Mouse (Mus musculus): ENCODE measurements at regions not wholly inside any gene's neighbourhood (a gene's known extent, or its start where the extent isn't known, plus 50 kb on each side); places are given as distances from the start of the nearest gene placed in this dataset.

DNA sequence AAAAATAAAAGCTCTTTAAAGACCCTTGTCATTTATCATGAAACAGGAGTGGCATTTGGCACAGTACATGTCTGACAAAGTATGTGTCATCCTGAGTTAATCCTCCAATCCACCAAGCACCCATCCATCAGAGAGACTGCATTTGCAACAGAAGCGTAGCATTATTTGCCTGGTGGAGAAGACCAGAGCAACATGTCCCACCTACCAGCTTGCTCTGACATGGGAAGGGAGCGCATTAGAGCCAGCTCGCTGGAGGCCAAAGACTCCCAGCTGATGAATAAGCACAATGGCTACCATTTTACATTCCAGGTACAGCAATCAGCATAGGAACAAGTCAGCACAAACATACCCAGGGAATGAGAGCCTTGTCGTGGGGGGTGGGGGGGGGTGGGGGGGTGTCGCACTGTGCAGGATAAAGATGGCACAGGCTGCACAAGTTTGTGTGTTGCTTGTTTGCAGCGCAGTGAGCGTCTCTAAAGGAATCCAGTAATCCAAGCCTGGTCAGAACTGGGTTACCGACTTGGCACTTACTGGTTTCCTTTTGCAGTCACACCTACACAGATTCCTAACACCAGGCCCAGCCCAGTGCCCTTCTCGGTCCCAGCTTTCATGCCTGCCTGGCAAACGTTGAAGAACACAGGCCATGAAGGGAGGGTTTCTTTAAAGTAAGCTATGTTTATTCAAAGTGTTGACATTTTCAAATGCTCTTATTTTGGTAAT lies 507.8 kb upstream of the Atp11b start:
- 68% methylated on average over 10 of the region's 10 CpGs for WGBS
- Histone ChIP-seq H3K27me3 (ENCODE audit: insufficient read depth, low read length) (no peaks in the 10 kb centered on the region), H3K36me3 (ENCODE audit: insufficient read depth, low read length) (no peaks in the 10 kb centered on the region), H3K27ac (ENCODE audit: low read depth, low read length) (no peak overlapping the region), H3K4me1 (ENCODE audit: insufficient read depth, low read length) (no peaks in the 10 kb centered on the region), H3K9ac (replicated peaks; ENCODE audit: low read length, poor library complexity, severe bottlenecking) (no peak overlapping the region), H3K9me3 (ENCODE audit: low read length) (no peaks in the 10 kb centered on the region), H3K4me3 (ENCODE audit: low read depth, low read length) (no peak overlapping the region), H3K4me2 (ENCODE audit: low read depth, low read length, poor library complexity, severe bottlenecking) (no peak overlapping the region)
- no peak for DNase-seq (ENCODE audit: low spot score)
- TF ChIP-seq CTCF (IDR thresholded peaks at IDR 0.05): no peak
- ATAC-seq (ENCODE audit: low FRiP score): no peak

GRCm38 (mm10) chr3:35249160-35249559 lies 504.7 kb upstream of the Atp11b start:
- Histone ChIP-seq H3K4me3 (ENCODE audit: low read depth, low read length) (no peak overlapping the region), H3K27ac (ENCODE audit: low read depth, low read length) (no peak overlapping the region), H3K4me2 (ENCODE audit: low read depth, low read length, poor library complexity, severe bottlenecking) (no peak overlapping the region), H3K4me1 (ENCODE audit: insufficient read depth, low read length) (no peaks in the 10 kb centered on the region), H3K27me3 (ENCODE audit: insufficient read depth, low read length) (no peaks in the 10 kb centered on the region), H3K9me3 (ENCODE audit: low read length) (no peaks in the 10 kb centered on the region), H3K36me3 (ENCODE audit: insufficient read depth, low read length) (no peaks in the 10 kb centered on the region), H3K9ac (replicated peaks; ENCODE audit: low read length, poor library complexity, severe bottlenecking) (no peak overlapping the region)
- DNase-seq (ENCODE audit: low spot score): no peak
- ATAC-seq (ENCODE audit: low FRiP score): no peak
- WGBS: 82% methylated on average over 10 of the region's 10 CpGs
- TF ChIP-seq CTCF (IDR thresholded peaks at IDR 0.05): no peak

DNA sequence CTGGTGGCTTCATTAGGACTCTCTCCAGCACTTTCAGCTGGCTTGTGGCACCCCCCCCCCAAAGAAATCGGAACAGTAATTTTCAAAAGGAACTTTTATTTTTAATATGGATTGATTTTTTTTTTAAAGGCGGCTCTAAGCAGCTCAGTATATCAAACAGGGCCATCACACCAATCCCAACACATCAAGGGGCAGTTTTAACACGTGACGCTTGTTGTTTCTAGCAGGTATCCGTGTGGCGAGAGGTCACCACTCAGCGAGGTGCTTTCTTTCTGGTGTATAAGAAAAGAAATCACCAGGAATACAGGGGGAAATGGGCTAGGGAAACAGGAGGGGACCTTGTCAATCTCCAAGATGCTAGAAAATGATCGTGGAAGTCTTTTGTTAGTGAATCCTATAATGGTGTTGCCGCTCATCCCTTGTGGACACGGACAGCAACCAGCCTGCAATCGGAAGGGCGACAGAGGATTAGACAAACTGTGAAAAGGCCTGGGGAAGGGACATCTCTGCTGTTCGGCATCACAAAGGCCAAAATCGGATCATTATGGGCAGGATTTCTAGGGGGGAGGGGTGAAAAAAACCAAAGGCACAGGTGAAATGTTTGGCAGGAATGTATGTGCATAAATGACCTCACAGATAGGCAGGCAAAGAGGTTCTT lies 503.7 kb upstream of the Atp11b start:
- Histone ChIP-seq H3K36me3 (ENCODE audit: insufficient read depth, low read length) (no peaks in the 10 kb centered on the region), H3K27me3 (ENCODE audit: insufficient read depth, low read length) (no peaks in the 10 kb centered on the region), H3K4me1 (ENCODE audit: insufficient read depth, low read length) (no peaks in the 10 kb centered on the region), H3K4me3 (ENCODE audit: low read depth, low read length) (no peak overlapping the region), H3K27ac (ENCODE audit: low read depth, low read length) (no peak overlapping the region), H3K9me3 (ENCODE audit: low read length) (no peaks in the 10 kb centered on the region), H3K9ac (replicated peaks; ENCODE audit: low read length, poor library complexity, severe bottlenecking) (no peak overlapping the region), H3K4me2 (ENCODE audit: low read depth, low read length, poor library complexity, severe bottlenecking) (no peak overlapping the region)
- DNase-seq (ENCODE audit: low spot score) (no peak), ATAC-seq (ENCODE audit: low FRiP score) (no peak)
- WGBS: 33% methylated on average over 14 of the region's 14 CpGs
- TF ChIP-seq CTCF (IDR thresholded peaks at IDR 0.05): no peak

GRCm38 (mm10) chr3:35253861-35254260 lies 500.0 kb upstream of the Atp11b start:
- TF ChIP-seq CTCF (IDR thresholded peaks at IDR 0.05): no peak
- no peaks in the 10 kb centered on the region for H3K4me1 ChIP-seq (ENCODE audit: insufficient read depth, low read length)
- H3K36me3 ChIP-seq (ENCODE audit: insufficient read depth, low read length): no peaks in the 10 kb centered on the region
- no peaks in the 10 kb centered on the region for H3K9me3 ChIP-seq (ENCODE audit: low read length)
- no peak overlapping the region for H3K4me3 ChIP-seq (ENCODE audit: low read depth, low read length)
- H3K27ac ChIP-seq (ENCODE audit: low read depth, low read length): no peak overlapping the region
- H3K27me3 ChIP-seq (ENCODE audit: insufficient read depth, low read length): no peaks in the 10 kb centered on the region
- H3K9ac ChIP-seq (replicated peaks; ENCODE audit: low read length, poor library complexity, severe bottlenecking): no peak overlapping the region
- no peak for DNase-seq (ENCODE audit: low spot score)
- ATAC-seq (ENCODE audit: low FRiP score): no peak
- H3K4me2 ChIP-seq (ENCODE audit: low read depth, low read length, poor library complexity, severe bottlenecking): no peak overlapping the region
- WGBS: 75% methylated on average over 5 of the region's 5 CpGs

GRCm38 (mm10) chr3:35260936-35261335 lies 493.0 kb upstream of the Atp11b start:
- no peak overlapping the region for H3K4me3 ChIP-seq (ENCODE audit: low read depth, low read length)
- H3K9ac ChIP-seq (replicated peaks; ENCODE audit: low read length, poor library complexity, severe bottlenecking): no peak overlapping the region
- ATAC-seq (ENCODE audit: low FRiP score) (no peak), DNase-seq (ENCODE audit: low spot score) (no peak)
- no peaks in the 10 kb centered on the region for H3K36me3 ChIP-seq (ENCODE audit: insufficient read depth, low read length)
- no peaks in the 10 kb centered on the region for H3K4me1 ChIP-seq (ENCODE audit: insufficient read depth, low read length)
- no peak for TF ChIP-seq CTCF (IDR thresholded peaks at IDR 0.05)
- WGBS: 91% methylated on average over 6 of the region's 6 CpGs
- H3K4me2 ChIP-seq (ENCODE audit: low read depth, low read length, poor library complexity, severe bottlenecking): no peak overlapping the region
- H3K9me3 ChIP-seq (ENCODE audit: low read length): no peaks in the 10 kb centered on the region
- no peak overlapping the region for H3K27ac ChIP-seq (ENCODE audit: low read depth, low read length)
- H3K27me3 ChIP-seq (ENCODE audit: insufficient read depth, low read length): no peaks in the 10 kb centered on the region

DNA sequence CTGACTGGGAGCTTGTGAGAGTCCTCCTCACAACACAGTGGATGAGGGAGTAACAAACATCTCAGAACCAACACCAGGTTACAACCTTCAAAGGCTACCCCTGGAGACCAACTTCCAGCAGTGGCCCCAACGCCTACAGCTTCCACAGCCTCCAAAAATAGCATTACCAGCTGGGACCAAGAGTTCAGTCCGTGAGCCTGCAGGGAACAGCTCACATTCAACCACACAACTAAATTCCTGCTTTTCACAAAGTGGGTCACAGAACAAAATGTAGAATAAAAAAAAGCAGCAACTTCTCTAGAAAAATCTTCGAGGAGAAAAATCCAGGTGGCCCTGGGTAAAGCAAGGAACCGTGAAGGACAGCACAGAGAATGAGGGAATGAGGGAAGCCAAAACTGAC lies 485.0 kb upstream of the Atp11b start:
- ATAC-seq (ENCODE audit: low FRiP score): no peak
- no peak overlapping the region for H3K27ac ChIP-seq (ENCODE audit: low read depth, low read length)

More for the DNA sequence above, 485.0 kb upstream of the Atp11b start:
- no peak overlapping the region for H3K9ac ChIP-seq (replicated peaks; ENCODE audit: low read length, poor library complexity, severe bottlenecking)
- H3K4me3 ChIP-seq (ENCODE audit: low read depth, low read length): no peak overlapping the region
- 52% methylated on average over 4 of the region's 4 CpGs for WGBS
- H3K36me3 ChIP-seq (ENCODE audit: insufficient read depth, low read length): no peaks in the 10 kb centered on the region
- H3K27me3 ChIP-seq (ENCODE audit: insufficient read depth, low read length): no peaks in the 10 kb centered on the region
- H3K4me2 ChIP-seq (ENCODE audit: low read depth, low read length, poor library complexity, severe bottlenecking): no peak overlapping the region
- TF ChIP-seq CTCF (IDR thresholded peaks at IDR 0.05): no peak
- no peak for DNase-seq (ENCODE audit: low spot score)
- peaks cover 4% of the 10 kb centered on the region for H3K4me1 ChIP-seq (ENCODE audit: insufficient read depth, low read length)
- H3K9me3 ChIP-seq (ENCODE audit: low read length): no peaks in the 10 kb centered on the region
